In genomic region chr12:79192193-79192592, GRCm38 (mm10) we compare ENCODE assay signal across 7 mouse cellular contexts. TPM values are rescaled to one million over a fixed set of nuclear protein-coding genes. Genes with fewer than 3 reads are reported as not detected.
DNase-seq lines count a peak whose midpoint lies in the region; ATAC-seq and TF ChIP-seq lines count a peak whose summit lies in the region.

Gene Rdh11 (minus strand): TSS chr12:79192293.

- WGBS in lung, embryonic 16.5 days, result 53% methylated on average over 6 of the region's 6 CpGs
- WGBS in embryonic facial prominence, embryonic 10.5 days, result 47% methylated on average over 6 of the region's 6 CpGs
- 61% methylated on average over 6 of the region's 6 CpGs for WGBS in hindbrain, postnatal 0 days

- no peak for TF ChIP-seq CTCF in hindbrain, postnatal 0 days (IDR thresholded peaks at IDR 0.05; ENCODE audit: low read depth)

- H3K9me3 ChIP-seq in lung, embryonic 16.5 days (ENCODE audit: control insufficient read depth, low read length), result no peaks in the 10 kb centered on the region
- H3K9me3 ChIP-seq in embryonic facial prominence, embryonic 10.5 days, result no peaks in the 10 kb centered on the region
- H3K9me3 ChIP-seq in hindbrain, postnatal 0 days (ENCODE audit: low read length), result no peaks in the 10 kb centered on the region

- peak within 1 kb of the TSS; percentile 3 for H3K27ac ChIP-seq in lung, embryonic 16.5 days (ENCODE audit: low read length)
- H3K27ac ChIP-seq in embryonic facial prominence, embryonic 10.5 days (replicated peaks), result peak within 1 kb of the TSS; percentile 82
- peak within 1 kb of the TSS; percentile 71 for H3K27ac ChIP-seq in hindbrain, postnatal 0 days

- no peak for DNase-seq in lung, postnatal 25 days (ENCODE audit: low spot score)
- DNase-seq in embryonic facial prominence, embryonic 10.5 days (ENCODE audit: low spot score), result no peak
- no peak for DNase-seq in hindbrain, postnatal 0 days (ENCODE audit: low spot score)
- DNase-seq in Muller cell, postnatal 12 days (ENCODE audit: inconsistent ontology term), result no peak
- DNase-seq in cerebellum, adult 11-12 months, result no peak

- H3K36me3 ChIP-seq in lung, embryonic 16.5 days (ENCODE audit: control insufficient read depth, insufficient read depth, low read length), result no peaks in the 10 kb centered on the region
- peaks cover 14% of the 10 kb centered on the region for H3K36me3 ChIP-seq in embryonic facial prominence, embryonic 10.5 days (replicated peaks)
- H3K36me3 ChIP-seq in hindbrain, postnatal 0 days (ENCODE audit: insufficient read depth, low read length), result peaks cover 5% of the 10 kb centered on the region

- peak within 1 kb of the TSS; percentile 72 for H3K4me2 ChIP-seq in lung, embryonic 16.5 days (ENCODE audit: low read depth, low read length)
- peak within 1 kb of the TSS; percentile 88 for H3K4me2 ChIP-seq in hindbrain, postnatal 0 days (ENCODE audit: low read depth, low read length)

- H3K27me3 ChIP-seq in lung, embryonic 16.5 days (ENCODE audit: control insufficient read depth, insufficient read depth, low read depth, low read length), result no peaks in the 10 kb centered on the region
- H3K27me3 ChIP-seq in embryonic facial prominence, embryonic 10.5 days (replicated peaks; ENCODE audit: low read depth, poor library complexity, severe bottlenecking), result no peaks in the 10 kb centered on the region
- no peaks in the 10 kb centered on the region for H3K27me3 ChIP-seq in hindbrain, postnatal 0 days (ENCODE audit: insufficient read depth, low read length)

- H3K9ac ChIP-seq in lung, embryonic 16.5 days (ENCODE audit: low read length), result peak within 1 kb of the TSS; percentile 70
- H3K9ac ChIP-seq in hindbrain, postnatal 0 days (replicated peaks; ENCODE audit: low read length), result peak within 1 kb of the TSS; percentile 58

- no peak for ATAC-seq in lung, embryonic 16.5 days (ENCODE audit: low read depth)
- no peak for ATAC-seq in hindbrain, postnatal 0 days
- ATAC-seq in megakaryocyte, adult 5-6 weeks (ENCODE audit: poor library complexity, severe bottlenecking), result no peak

- H3K4me1 ChIP-seq in lung, embryonic 16.5 days (replicated peaks; ENCODE audit: control insufficient read depth, insufficient read depth, low read length), result peaks cover 9% of the 10 kb centered on the region; the same call in 1 of the 2 replicates
- H3K4me1 ChIP-seq in embryonic facial prominence, embryonic 10.5 days, result peaks cover 17% of the 10 kb centered on the region
- 0 out of 2 replicates have a peak, but pooled peaks cover 7% of the 10 kb centered on the region for H3K4me1 ChIP-seq in hindbrain, postnatal 0 days (ENCODE audit: insufficient read depth, low read length)

- H3K4me3 ChIP-seq in lung, embryonic 16.5 days (ENCODE audit: low read length), result peak within 1 kb of the TSS; percentile 63
- H3K4me3 ChIP-seq in embryonic facial prominence, embryonic 10.5 days, result peak within 1 kb of the TSS; percentile 78
- H3K4me3 ChIP-seq in hindbrain, postnatal 0 days (ENCODE audit: low read length), result peak within 1 kb of the TSS; percentile 61

RNA-seq across cellular contexts. Expression of gene Rdh11, which starts in this region (rescaled TPM):
- 22.7 and 24.1 TPM in 2 replicates for polyA plus RNA-seq in lung, embryonic 16.5 days (2015; fragmentation: Nextera tagmentation; extraction: Ambion mirVana)
- polyA plus RNA-seq in embryonic facial prominence, embryonic 10.5 days (2016; fragmentation: Nextera tagmentation; extraction: Ambion mirVana), result 20.7 and 24.1 TPM in 2 replicates
- 44.9 and 46.1 TPM in 2 replicates for total RNA-seq in hindbrain, postnatal 0 days (2014; rRNA removed)
- polyA plus RNA-seq in hindbrain, postnatal 0 days (2015; fragmentation: Nextera tagmentation; extraction: Ambion mirVana), result 30.7 and 34.9 TPM in 2 replicates
- total RNA-seq in megakaryocyte, adult 5-6 weeks (2015), result 10.1 and 12.7 TPM in 2 replicates
- total RNA-seq in megakaryocyte, adult 5-6 weeks (2017), result 12.5 and 13.1 TPM in 2 replicates

Comparison
In these comparisons a context has a peak if more than half of its experiments do, and no peak if none do; other contexts are left out.
1. H3K27ac ChIP-seq: peak in every context shown above with its lines; median percentile 82 in embryonic facial prominence, embryonic 10.5 days; 71 in hindbrain, postnatal 0 days; 3 in lung, embryonic 16.5 days.